Mouse (Mus musculus) E14TG2a.4 (cell line): ENCODE data around the gene Synpo2l.

ENCODE experiments used
- CTCF ChIP-seq: conservative IDR thresholded peaks from 2 replicates; pipeline ENCODE4 v1.5.1; 2014; ENCODE audit warnings: low read length
- POU5F1 ChIP-seq: IDR thresholded peaks from 2 replicates; pipeline ENCODE4 v1.6.1; 2014; ENCODE audit warnings: low read length, borderline replicate concordance

- TF ChIP-seq CTCF (no peak), POU5F1 (no peak)
Observed at GRCm38 (mm10) chr14:20626971-20627370, 41.2 kb downstream of the Synpo2l start.
